Mouse (Mus musculus) MEL (cell line): Measurements from ENCODE around the gene Tfam. TPM values are rescaled to one million over a fixed set of nuclear protein-coding genes. Genes with fewer than 3 reads are reported as not detected.

Experiments used
- DNase-seq: peaks from one replicate; pipeline ENCODE4 v3.0.0; 2011; ENCODE audit warnings: low read depth, low spot score
- H3K27ac ChIP-seq: 2 replicates; pipeline ENCODE4 v1.5.1; 2012; ENCODE audit warnings: low read depth, mild to moderate bottlenecking, control low read depth, low read length, moderate library complexity; ENCODE audit not compliant: control insufficient read depth
- H3K27me3 ChIP-seq, 2 experiments: fragments of 150-350 bp in 1 of 2; sonication (generic) in 1 of 2; 2 replicates each; pipeline ENCODE4 v1.6.1; 2012; ENCODE audit warnings: low read length in 2 of 2, mild to moderate bottlenecking in 2 of 2, improper control_type of control experiment in 1 of 2, moderate library complexity in 1 of 2; ENCODE audit not compliant: insufficient read depth in 2 of 2, control insufficient read depth in 1 of 2
- H3K36me3 ChIP-seq, 2 experiments: 2 replicates each; pipeline ENCODE4 v1.6.1; 2012 to 2014; ENCODE audit warnings: low read length in 2 of 2, improper control_type of control experiment in 1 of 2, inconsistent platforms in 1 of 2, mild to moderate bottlenecking in 1 of 2; ENCODE audit not compliant: insufficient read depth in 2 of 2, control insufficient read depth in 1 of 2
- H3K4me1 ChIP-seq, 2 experiments: fragments of 150-350 bp in 1 of 2; sonication (generic) in 1 of 2; 2 replicates each; pipeline ENCODE4 v1.6.1; 2012; ENCODE audit warnings: low read length in 2 of 2, improper control_type of control experiment in 1 of 2, mild to moderate bottlenecking in 1 of 2; ENCODE audit not compliant: insufficient read depth in 2 of 2, control insufficient read depth in 1 of 2
- H3K4me3 ChIP-seq, 2 experiments: fragments of 150-350 bp in 1 of 2; sonication (generic) in 1 of 2; 2 replicates each; pipeline ENCODE4 v1.5.1; 2012; ENCODE audit warnings: low read depth in 2 of 2, low read length in 2 of 2, mild to moderate bottlenecking in 2 of 2, moderate library complexity in 2 of 2, control low read depth in 1 of 2, improper control_type of control experiment in 1 of 2; ENCODE audit not compliant: control insufficient read depth in 1 of 2, insufficient read depth in 1 of 2
- H3K79me2 ChIP-seq: 2 replicates; pipeline ENCODE4 v1.6.1; 2012; ENCODE audit warnings: mild to moderate bottlenecking, low read length, moderate library complexity; ENCODE audit not compliant: control insufficient read depth, poor library complexity, insufficient read depth
- H3K9ac ChIP-seq: 2 replicates; pipeline ENCODE4 v1.6.1; 2012; ENCODE audit warnings: low read depth, mild to moderate bottlenecking, control low read depth, low read length, moderate library complexity; ENCODE audit not compliant: control insufficient read depth, poor library complexity, severe bottlenecking
- H3K9me3 ChIP-seq: fragments of 150-350 bp; sonication (generic); replicated peaks from 2 replicates; pipeline ENCODE4 v1.6.1; 2012; ENCODE audit warnings: mild to moderate bottlenecking, low read length, improper control_type of control experiment, moderate library complexity; ENCODE audit not compliant: insufficient read depth
- BHLHE40 ChIP-seq: IDR thresholded peaks from 2 replicates; pipeline ENCODE4 v1.6.1; 2012; ENCODE audit warnings: low read depth, mild to moderate bottlenecking, inconsistent platforms, low read length, improper control_type of control experiment, borderline replicate concordance
- CHD2 ChIP-seq: IDR thresholded peaks from 2 replicates; pipeline ENCODE4 v1.6.1; 2011; ENCODE audit warnings: low read length, improper control_type of control experiment
- CTCF ChIP-seq, 3 experiments: IDR thresholded peaks in 2 of 3; conservative IDR thresholded peaks in 1 of 3; 2 replicates each; pipeline ENCODE4 v1.5.1; 2011 to 2012; ENCODE audit warnings: low read length in 3 of 3, low read depth in 2 of 3, mild to moderate bottlenecking in 2 of 3, improper control_type of control experiment in 1 of 3, inconsistent platforms in 1 of 3, mixed read lengths in 1 of 3, moderate library complexity in 1 of 3; ENCODE audit not compliant: control insufficient read depth in 1 of 3, insufficient read depth in 1 of 3, poor library complexity in 1 of 3, severe bottlenecking in 1 of 3
- E2F4 ChIP-seq: IDR thresholded peaks from 2 replicates; pipeline ENCODE4 v1.6.1; 2011; ENCODE audit warnings: low read depth, low read length, improper control_type of control experiment, borderline replicate concordance
- MAX ChIP-seq: IDR thresholded peaks from 2 replicates; pipeline ENCODE4 v1.6.1; 2011; ENCODE audit warnings: low read length, improper control_type of control experiment
- MAZ ChIP-seq: IDR thresholded peaks from 2 replicates; pipeline ENCODE4 v1.6.1; 2012; ENCODE audit warnings: low read depth, mild to moderate bottlenecking, inconsistent platforms, low read length, improper control_type of control experiment
- MYB ChIP-seq: IDR thresholded peaks from 2 replicates; pipeline ENCODE4 v1.6.1; 2011; ENCODE audit warnings: mild to moderate bottlenecking, low read depth, low read length, improper control_type of control experiment
- NRF1 ChIP-seq: IDR thresholded peaks from 2 replicates; pipeline ENCODE4 v1.6.1; 2014; ENCODE audit warnings: low read depth, mild to moderate bottlenecking, inconsistent platforms, low read length, improper control_type of control experiment, moderate library complexity; ENCODE audit not compliant: poor library complexity, insufficient read depth, severe bottlenecking
- POLR2AphosphoS2 ChIP-seq: IDR thresholded peaks from 2 replicates; pipeline ENCODE4 v1.6.1; 2011; ENCODE audit warnings: low read length, improper control_type of control experiment
- POLR2AphosphoS5 ChIP-seq: IDR thresholded peaks from 2 replicates; pipeline ENCODE4 v1.6.1; 2012; ENCODE audit warnings: low read depth, borderline replicate concordance, mild to moderate bottlenecking, inconsistent platforms, low read length, moderate library complexity, mixed read lengths
- RAD21 ChIP-seq: IDR thresholded peaks from 2 replicates; pipeline ENCODE4 v1.6.1; 2011; ENCODE audit warnings: mild to moderate bottlenecking, low read depth, low read length, improper control_type of control experiment
- SIN3A ChIP-seq: IDR thresholded peaks from 2 replicates; pipeline ENCODE4 v1.6.1; 2012; ENCODE audit warnings: low read length, improper control_type of control experiment, inconsistent platforms
- SMC3 ChIP-seq: IDR thresholded peaks from 2 replicates; pipeline ENCODE4 v1.6.1; 2011; ENCODE audit warnings: low read depth, low read length, improper control_type of control experiment
- TBP ChIP-seq: IDR thresholded peaks from 2 replicates; pipeline ENCODE4 v1.8.0; 2011; ENCODE audit warnings: low read depth, low read length, improper control_type of control experiment
- ZKSCAN1 ChIP-seq: IDR thresholded peaks from 2 replicates; pipeline ENCODE4 v1.6.1; 2012; ENCODE audit warnings: low read depth, mild to moderate bottlenecking, inconsistent platforms, low read length, improper control_type of control experiment, moderate library complexity
- polyA plus RNA-seq, 2 experiments: library from polyadenylated mRNA; stranded (reverse) in 1 of 2; unstranded in 1 of 2; fragments of >175 nt in 1 of 2; fragments of >200 nt in 1 of 2; gene quantifications; 2 replicates each; pipeline versions ENCODE4 v1.2.1 to v1.2.4; 2012; ENCODE audit warnings: low replicate concordance in 2 of 2, low read depth in 1 of 2; ENCODE audit not compliant: insufficient read length in 2 of 2, insufficient read depth in 1 of 2, missing spikeins in 1 of 2
- total RNA-seq: library from RNA; depleted of rRNA; stranded (reverse); fragments of 300-350 nt; gene quantifications from 2 replicates; pipeline ENCODE4 v1.2.3, GENCODE M21; 2012

Gene Tfam
- total and polyA plus RNA-seq, 3 experiments: 55.9 to 97.8 (median 76.4) TPM

- no peak overlapping the region for H3K27ac ChIP-seq
- no peaks in the 10 kb centered on the region for H3K36me3 ChIP-seq
These were observed 46.5 kb upstream of the Tfam start for GRCm38 (mm10) chr10:71284511-71285125.

GRCm38 (mm10) chr10:71284131-71284510, 46.0 kb upstream of the Tfam start:
- peaks cover 8% of the 10 kb centered on the region for H3K79me2 ChIP-seq

More at GRCm38 (mm10) chr10:71284511-71285125, 46.5 kb upstream of the Tfam start:
- 0 out of 2 replicates have a peak, but pooled peaks have one; percentile 42 for TF ChIP-seq SIN3A
- TF ChIP-seq MYB: no peak
- H3K4me1 ChIP-seq: peaks cover 3 to 14% of the 10 kb centered on the region in 2 experiments; a peak in 3 of 4 replicates
- DNase-seq: peak; percentile 50
- H3K79me2 ChIP-seq: peaks cover 8% of the 10 kb centered on the region
- H3K9me3 ChIP-seq: no peaks in the 10 kb centered on the region
- no peaks in the 10 kb centered on the region for H3K27me3 ChIP-seq
- H3K9ac ChIP-seq: peak overlapping the region; percentile 87
- peak overlapping the region; percentile 97 to 99 for H3K4me3 ChIP-seq

GRCm38 (mm10) chr10:71273008-71273739, 35.1 kb upstream of the Tfam start:
- TF ChIP-seq POLR2AphosphoS5: no peak
- TF ChIP-seq MYB: no peak
- no peak for TF ChIP-seq POLR2AphosphoS2
- no peak for TF ChIP-seq ZKSCAN1
- no peak for TF ChIP-seq BHLHE40
- TF ChIP-seq SMC3: no peak
- TF ChIP-seq E2F4: no peak
- TF ChIP-seq CTCF (IDR thresholded peaks at IDR 0.05 in 2 of 3, conservative IDR thresholded peaks at IDR 0.05 in 1 of 3; ENCODE audit: control insufficient read depth in 1 of 3, insufficient read depth in 1 of 3, low read depth in 2 of 3, low read length in 3 of 3, poor library complexity in 1 of 3, severe bottlenecking in 1 of 3): no peak
- no peak for TF ChIP-seq RAD21
- TF ChIP-seq MAX: no peak
- TF ChIP-seq MAZ: no peak
- no peaks in the 10 kb centered on the region for H3K9me3 ChIP-seq
- H3K36me3 ChIP-seq: no peaks in the 10 kb centered on the region
- no peak overlapping the region for H3K9ac ChIP-seq
- no peak for DNase-seq
- no peaks in the 10 kb centered on the region for H3K27me3 ChIP-seq
- H3K4me1 ChIP-seq: no peaks in the 10 kb centered on the region
- H3K4me3 ChIP-seq: no peak overlapping the region
- no peak overlapping the region for H3K27ac ChIP-seq
- H3K79me2 ChIP-seq: no peaks in the 10 kb centered on the region; the same call in 1 of the 2 replicates

More at GRCm38 (mm10) chr10:71284131-71284510, 46.0 kb upstream of the Tfam start:
- Histone ChIP-seq H3K9ac (no peak overlapping the region), H3K36me3 (no peaks in the 10 kb centered on the region), H3K4me3 (peak overlapping the region; percentile 97 to 99), H3K27ac (no peak overlapping the region), H3K4me1 (peaks cover 3 to 14% of the 10 kb centered on the region in 2 experiments; a peak in 3 of 4 replicates), H3K9me3 (no peaks in the 10 kb centered on the region), H3K27me3 (no peaks in the 10 kb centered on the region)
- TF ChIP-seq TBP: no peak
- no peak for TF ChIP-seq CHD2
- TF ChIP-seq NRF1: no peak
- peak; percentile 57 for TF ChIP-seq SIN3A
- no peak for DNase-seq
